Mouse (Mus musculus) limb, embryonic 11.5 days (tissue): ENCODE data around the gene Eml5. TPM values are rescaled to one million over a fixed set of nuclear protein-coding genes. Genes with fewer than 3 reads are reported as not detected.
A peak's percentile ranks its signal among the peaks of the same experiment; 100 is the strongest.

Source experiments
- ATAC-seq: fragments of 200-750 bp; cut with Nextera tagmentation; 2 replicates; pipeline ENCODE4 v1.8.0; 2017; ENCODE audit warnings: low read depth; ENCODE audit not compliant: insufficient number of reproducible peaks, low FRiP score, low TSS enrichment
- DNase-seq: peaks from one replicate; pipeline ENCODE4 v3.0.0-alpha.2; 2015; ENCODE audit warnings: low spot score
- H3K27ac ChIP-seq: fragments of 300-500 bp; sonication (generic); replicated peaks from 2 replicates; pipeline ENCODE4 v1.5.1; 2014; ENCODE audit warnings: low read depth, mild to moderate bottlenecking, low read length
- H3K27me3 ChIP-seq: fragments of 300-500 bp; sonication (generic); 2 replicates; pipeline ENCODE4 v1.6.1; 2014; ENCODE audit warnings: mild to moderate bottlenecking, low read length, mixed read lengths; ENCODE audit not compliant: control insufficient read depth, insufficient read depth
- H3K36me3 ChIP-seq: fragments of 300-500 bp; sonication (generic); 2 replicates; pipeline ENCODE4 v1.6.1; 2014; ENCODE audit warnings: mild to moderate bottlenecking, low read length, moderate library complexity, mixed read lengths; ENCODE audit not compliant: control insufficient read depth, insufficient read depth
- H3K4me1 ChIP-seq: fragments of 300-500 bp; sonication (generic); 2 replicates; pipeline ENCODE4 v1.6.1; 2014; ENCODE audit warnings: low read length, mixed read lengths; ENCODE audit not compliant: control insufficient read depth, insufficient read depth
- H3K4me2 ChIP-seq: fragments of 300-500 bp; sonication (generic); 2 replicates; pipeline ENCODE4 v1.6.1; 2014; ENCODE audit warnings: low read depth, mild to moderate bottlenecking, moderate library complexity; ENCODE audit not compliant: severe bottlenecking
- H3K4me3 ChIP-seq: fragments of 300-500 bp; sonication (generic); 2 replicates; pipeline ENCODE4 v1.5.1; 2014; ENCODE audit warnings: low read depth, low read length
- H3K9ac ChIP-seq: fragments of 300-500 bp; sonication (generic); 2 replicates; pipeline ENCODE4 v1.6.1; 2014; ENCODE audit warnings: mild to moderate bottlenecking, low read length
- H3K9me3 ChIP-seq: fragments of 300-500 bp; sonication (generic); 2 replicates; pipeline ENCODE4 v1.6.1; 2016; ENCODE audit warnings: low read length; ENCODE audit not compliant: control insufficient read depth
- WGBS: fragments of 180-500 bp; shearing (Covaris S2); extraction: QIAGEN DNeasy Blood & Tissue Kit; methylation state at CpG from one replicate; pipeline ENCODE4 v1.1.7; 2014; 5-methylcytosine and 5-hydroxymethylcytosine counted together
- polyA plus RNA-seq: library from polyadenylated mRNA; unstranded; fragments of >200 nt; fragmentation: Nextera tagmentation; extraction: Ambion mirVana; gene quantifications from 2 replicates; pipeline ENCODE4 v1.2.1, GENCODE M21; 2014

Eml5 gene
- polyA plus RNA-seq, 1 experiment from 2014 or later = 2.2 TPM

DNA sequence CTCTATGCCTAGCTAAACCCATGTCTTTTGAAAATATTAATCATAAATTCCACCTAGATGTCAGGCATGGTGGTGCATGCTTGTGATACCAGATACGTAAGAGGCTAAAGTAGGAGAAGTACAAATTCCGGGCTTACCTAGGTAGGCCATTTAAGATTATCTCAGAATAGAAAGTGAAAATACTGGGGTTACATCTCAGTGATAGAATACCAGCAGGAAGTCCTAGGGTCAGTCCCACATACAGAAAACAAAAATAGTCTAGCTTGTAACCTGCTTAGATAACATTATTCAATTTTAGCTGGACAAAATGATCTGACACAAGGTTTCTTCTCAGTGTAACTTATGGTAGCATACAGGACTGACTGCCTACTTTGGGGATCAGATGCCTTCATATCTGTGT is 135.0 kb downstream of the Eml5 start:
- DNase-seq (no peak), ATAC-seq (no peak)
- Histone ChIP-seq H3K9me3 (no peaks in the 10 kb centered on the region), H3K27me3 (no peaks in the 10 kb centered on the region), H3K4me2 (no peak overlapping the region), H3K36me3 (peaks cover 11% of the 10 kb centered on the region; the same call in 1 of the 2 replicates), H3K27ac (no peak overlapping the region), H3K4me1 (no peaks in the 10 kb centered on the region), H3K4me3 (no peak overlapping the region), H3K9ac (no peak overlapping the region)
- 94% methylated on average over 2 of the region's 2 CpGs for WGBS

DNA sequence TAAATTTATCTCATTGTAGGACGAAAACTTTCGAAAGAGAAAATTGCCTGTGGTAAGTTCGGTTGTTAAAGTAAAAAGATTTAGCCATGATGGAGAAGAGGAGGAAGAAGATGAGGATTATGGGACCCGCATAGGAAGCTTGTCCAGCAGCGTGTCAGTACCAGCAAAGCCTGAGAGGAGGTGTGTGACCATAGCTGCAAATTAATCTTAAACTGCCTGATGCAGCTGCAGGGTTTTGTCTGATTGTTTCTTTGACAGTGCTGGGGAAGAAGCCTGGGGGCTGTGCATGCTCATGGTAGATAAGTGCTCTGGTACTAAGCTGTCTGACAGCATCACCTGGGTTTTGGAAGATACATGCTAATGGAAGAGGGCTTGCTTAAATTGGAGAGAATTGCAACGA is 141.6 kb downstream of the Eml5 start:
- no peak overlapping the region for H3K4me2 ChIP-seq
- H3K27me3 ChIP-seq = no peaks in the 10 kb centered on the region
- no peaks in the 10 kb centered on the region for H3K4me1 ChIP-seq
- WGBS = 93% methylated on average over 6 of the region's 6 CpGs
- DNase-seq = no peak
- ATAC-seq = no peak
- H3K27ac ChIP-seq = no peak overlapping the region
- H3K36me3 ChIP-seq = peaks cover 16% of the 10 kb centered on the region; the same call in 1 of the 2 replicates
- H3K9ac ChIP-seq = no peak overlapping the region
- no peaks in the 10 kb centered on the region for H3K9me3 ChIP-seq
- H3K4me3 ChIP-seq = no peak overlapping the region

DNA sequence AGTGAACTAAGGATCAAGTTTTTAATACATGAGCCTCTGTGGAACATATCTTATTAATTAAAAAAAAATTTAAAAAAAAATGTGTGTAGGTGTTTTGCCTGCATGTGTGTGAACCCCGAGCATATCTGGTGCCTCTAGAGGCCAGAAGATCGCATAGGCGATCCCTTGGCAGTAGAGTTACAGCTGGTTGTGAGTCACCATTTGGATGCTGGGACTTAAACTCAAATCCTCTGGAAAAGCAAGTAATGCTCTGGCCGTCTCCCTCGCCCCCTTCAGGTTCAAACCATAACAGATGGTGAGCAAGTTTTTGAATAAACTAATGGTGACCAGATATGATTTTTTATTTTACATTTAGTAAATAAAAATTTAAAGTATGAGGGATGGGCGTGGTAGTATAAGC is 143.6 kb downstream of the Eml5 start:
- ATAC-seq (no peak), DNase-seq (no peak)
- Histone ChIP-seq H3K9me3 (no peaks in the 10 kb centered on the region), H3K4me1 (no peaks in the 10 kb centered on the region), H3K9ac (no peak overlapping the region), H3K36me3 (peaks cover 11% of the 10 kb centered on the region; the same call in 1 of the 2 replicates), H3K4me2 (no peak overlapping the region), H3K27me3 (no peaks in the 10 kb centered on the region), H3K27ac (no peak overlapping the region), H3K4me3 (no peak overlapping the region)
- WGBS = 90% methylated on average over 6 of the region's 6 CpGs

DNA sequence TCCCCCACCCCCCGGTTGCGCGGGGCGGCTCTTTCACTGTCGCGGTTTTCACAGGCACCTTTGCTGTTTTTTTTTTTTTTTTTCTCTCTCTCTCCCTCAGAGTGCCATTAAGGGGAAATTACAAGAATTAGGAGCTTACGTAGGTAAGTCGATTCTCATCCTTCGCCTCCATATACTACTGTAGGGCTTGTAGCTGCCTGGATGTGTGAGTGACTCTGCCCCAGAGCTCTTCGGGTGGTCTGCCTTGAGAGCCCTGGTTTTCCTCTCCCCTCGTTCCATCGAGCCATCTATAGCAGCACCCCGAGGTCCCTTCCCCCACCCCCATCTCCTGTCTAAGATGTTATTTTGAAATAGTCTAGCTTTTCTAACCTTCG is 153.9 kb downstream of the Eml5 start:
- 2% methylated on average over 14 of the region's 14 CpGs for WGBS
- Histone ChIP-seq H3K36me3 (no peaks in the 10 kb centered on the region), H3K4me3 (peak overlapping the region; percentile 83), H3K27ac (peak overlapping the region; percentile 79), H3K27me3 (no peaks in the 10 kb centered on the region), H3K9me3 (no peaks in the 10 kb centered on the region), H3K4me2 (peak overlapping the region; percentile 55), H3K4me1 (no peaks in the 10 kb centered on the region), H3K9ac (peak overlapping the region; percentile 93)
- ATAC-seq = peak; percentile 37; the same call in 1 of the 2 replicates
- DNase-seq = peak; percentile 30

- H3K27ac ChIP-seq = peak within 1 kb of the TSS; percentile 79
- ATAC-seq = peak; percentile 89
Measured at GRCm38 (mm10) chr12:98746746-98747379, 154.4 kb downstream of the Eml5 start, which contains the start of gene Zc3h14. Gene Zc3h14 (plus strand): TSS chr12:98746964.

GRCm38 (mm10) chr12:98746131-98746530 is 155.2 kb downstream of the Eml5 start:
- WGBS = 30% methylated on average over 2 of the region's 2 CpGs
- Histone ChIP-seq H3K9me3 (no peaks in the 10 kb centered on the region), H3K4me2 (no peak overlapping the region), H3K27me3 (no peaks in the 10 kb centered on the region), H3K9ac (no peak overlapping the region), H3K4me3 (no peak overlapping the region), H3K4me1 (no peaks in the 10 kb centered on the region), H3K36me3 (no peaks in the 10 kb centered on the region), H3K27ac (no peak overlapping the region)
- peak; percentile 46; the same call in 1 of the 2 replicates for ATAC-seq
- DNase-seq = peak; percentile 66

More at GRCm38 (mm10) chr12:98746746-98747379, 154.4 kb downstream of the Eml5 start, which contains the start of gene Zc3h14:
- Histone ChIP-seq H3K9me3 (no peaks in the 10 kb centered on the region), H3K36me3 (no peaks in the 10 kb centered on the region), H3K4me1 (no peaks in the 10 kb centered on the region), H3K4me3 (peak within 1 kb of the TSS; percentile 83), H3K9ac (peak within 1 kb of the TSS; percentile 93), H3K4me2 (peak within 1 kb of the TSS; percentile 55), H3K27me3 (no peaks in the 10 kb centered on the region)
- DNase-seq = peak; percentile 96
- under 1% methylated on average over 73 of the region's 87 CpGs for WGBS

DNA sequence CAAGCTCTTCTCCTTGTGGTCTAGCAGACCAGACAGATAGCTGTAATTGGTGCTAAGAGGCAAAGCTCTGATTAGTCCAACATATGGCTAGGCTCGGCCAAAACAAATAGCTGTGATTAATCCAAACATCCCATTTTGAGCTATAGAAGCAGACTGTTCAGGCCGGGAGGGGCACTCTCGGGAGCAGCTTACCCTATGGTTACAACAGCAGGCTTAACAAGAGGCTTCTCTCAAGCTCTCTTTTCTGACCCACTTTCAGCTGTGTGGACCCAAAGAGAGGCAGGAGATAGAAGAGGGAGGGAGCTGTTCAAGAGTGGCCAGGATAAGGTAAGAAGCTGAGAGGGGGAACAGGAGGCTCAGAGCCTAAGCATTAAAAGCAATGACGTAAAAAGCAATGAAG is 155.7 kb downstream of the Eml5 start:
- H3K9ac ChIP-seq = no peak overlapping the region
- H3K4me3 ChIP-seq = no peak overlapping the region
- 53% methylated on average over 4 of the region's 4 CpGs for WGBS
- no peak overlapping the region for H3K27ac ChIP-seq
- H3K4me2 ChIP-seq = no peak overlapping the region
- ATAC-seq (no peak), DNase-seq (no peak)
- no peaks in the 10 kb centered on the region for H3K9me3 ChIP-seq
- no peaks in the 10 kb centered on the region for H3K36me3 ChIP-seq
- no peaks in the 10 kb centered on the region for H3K4me1 ChIP-seq
- H3K27me3 ChIP-seq = no peaks in the 10 kb centered on the region

DNA sequence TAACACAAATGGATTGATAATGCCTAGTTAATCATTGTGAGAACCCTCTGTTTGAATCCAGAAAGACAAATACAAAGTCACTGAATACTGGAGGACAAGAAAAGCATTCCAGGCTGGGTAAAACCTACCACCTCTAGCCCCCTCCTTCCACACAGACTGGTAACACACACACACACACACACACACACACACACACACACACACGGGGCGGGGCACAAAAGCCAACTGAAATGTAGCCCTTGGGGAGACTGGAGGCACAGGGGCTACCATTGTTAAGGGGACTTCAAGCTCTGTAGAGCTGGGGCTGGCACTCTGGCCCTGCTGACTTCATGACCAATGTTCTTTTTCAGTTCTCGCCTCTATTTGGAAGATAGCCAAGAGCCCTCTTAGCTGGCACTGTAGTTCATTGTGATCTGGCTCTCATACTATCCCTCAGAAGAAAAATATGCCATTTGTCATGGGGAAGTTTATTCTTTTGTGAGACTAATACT is 160.2 kb downstream of the Eml5 start:
- no peak for DNase-seq
- no peaks in the 10 kb centered on the region for H3K9me3 ChIP-seq

More for the DNA sequence above, 160.2 kb downstream of the Eml5 start:
- Histone ChIP-seq H3K9ac (no peak overlapping the region), H3K4me1 (peaks cover 5% of the 10 kb centered on the region; the same call in 1 of the 2 replicates), H3K27ac (no peak overlapping the region), H3K36me3 (no peaks in the 10 kb centered on the region), H3K4me3 (no peak overlapping the region), H3K27me3 (peaks cover 8% of the 10 kb centered on the region), H3K4me2 (no peak overlapping the region)
- WGBS = 73% methylated on average over 3 of the region's 3 CpGs
- ATAC-seq = no peak
